Mouse (Mus musculus) ZHBTc4 (cell line): ENCODE data around the gene Dpep2nb.

Experiments used
- DNase-seq: peaks from one replicate; pipeline ENCODE4 v3.0.0-alpha.2; 2011; ENCODE audit warnings: low read depth, low spot score

The Dpep2nb gene

GRCm38 (mm10) chr8:105961536-105961935 lies 44.2 kb downstream of the Dpep2nb start:
- DNase-seq, result no peak

GRCm38 (mm10) chr8:105961101-105961500 lies 44.7 kb downstream of the Dpep2nb start:
- peak; percentile 72 for DNase-seq

DNA sequence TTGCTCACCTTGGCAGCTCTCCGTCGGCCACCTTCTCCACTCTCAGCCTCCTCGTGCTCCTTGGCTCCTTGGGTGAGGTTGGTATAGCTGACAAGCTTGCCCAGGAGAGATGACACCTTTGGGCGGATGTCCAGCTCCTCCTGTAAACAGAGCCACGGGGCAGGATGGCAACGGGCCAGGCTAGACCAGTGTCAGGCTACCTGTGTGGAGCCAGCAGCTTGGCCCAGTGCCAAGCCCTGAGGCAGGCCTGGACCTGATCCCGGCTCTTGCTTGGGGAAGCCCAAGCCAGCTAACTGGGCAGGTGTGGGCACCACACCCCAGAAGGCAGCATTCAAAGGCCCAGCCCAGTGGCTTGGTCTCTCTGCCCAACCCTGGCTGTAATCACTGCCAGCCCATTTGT lies 46.4 kb downstream of the Dpep2nb start:
- DNase-seq, result no peak

- no peak for DNase-seq
These were observed 48.0 kb downstream of the Dpep2nb start for GRCm38 (mm10) chr8:105957813-105958212.

DNA sequence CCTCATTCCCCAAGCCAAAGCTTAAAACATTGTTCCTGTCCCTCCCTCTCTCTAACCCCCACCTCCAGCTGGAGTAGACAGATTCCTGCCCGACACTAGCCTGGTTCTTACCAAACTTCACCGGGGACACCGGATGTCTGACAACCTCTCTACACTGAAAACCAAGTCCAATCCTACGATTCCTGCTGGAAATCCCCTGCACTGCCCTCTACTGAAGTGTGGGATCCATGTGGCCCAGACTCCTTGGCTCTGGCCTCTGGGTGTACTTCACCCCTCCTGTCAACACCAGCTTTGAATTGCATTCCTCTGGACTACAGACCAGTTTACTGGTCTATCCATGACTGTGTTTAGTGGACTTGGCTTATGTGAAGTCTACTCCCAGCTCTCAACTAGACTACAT lies 49.2 kb downstream of the Dpep2nb start:
- no peak for DNase-seq

DNA sequence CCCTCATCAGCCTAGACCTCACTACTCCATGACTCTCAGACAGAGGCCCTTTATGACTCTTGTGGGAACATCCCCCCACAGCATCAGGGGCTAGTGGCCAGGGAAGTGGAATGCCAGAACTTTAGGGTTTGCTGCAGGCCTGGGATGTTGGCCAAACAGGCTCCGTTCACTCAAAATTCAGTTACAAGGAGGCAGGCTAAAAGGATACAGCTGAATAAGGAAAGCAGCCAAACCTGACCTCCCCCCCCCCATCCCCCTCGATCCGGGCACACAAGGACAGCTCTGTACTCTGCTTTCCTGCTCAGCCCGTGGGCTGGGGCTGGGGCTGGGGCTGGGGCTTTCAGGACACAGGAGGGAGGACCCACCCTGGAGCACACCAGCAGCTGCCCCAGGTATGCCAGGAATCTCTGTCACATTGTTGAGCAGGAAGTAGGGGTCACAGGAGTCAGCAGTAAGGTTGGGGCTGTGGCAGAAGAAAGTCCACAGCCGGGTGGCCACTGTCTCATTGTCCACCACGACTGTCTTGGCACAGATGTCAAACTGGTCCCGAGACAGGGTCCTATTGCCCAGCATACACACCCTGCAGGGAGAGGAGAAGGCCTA lies 54.6 kb downstream of the Dpep2nb start:
- DNase-seq, result peak; percentile 50

DNA sequence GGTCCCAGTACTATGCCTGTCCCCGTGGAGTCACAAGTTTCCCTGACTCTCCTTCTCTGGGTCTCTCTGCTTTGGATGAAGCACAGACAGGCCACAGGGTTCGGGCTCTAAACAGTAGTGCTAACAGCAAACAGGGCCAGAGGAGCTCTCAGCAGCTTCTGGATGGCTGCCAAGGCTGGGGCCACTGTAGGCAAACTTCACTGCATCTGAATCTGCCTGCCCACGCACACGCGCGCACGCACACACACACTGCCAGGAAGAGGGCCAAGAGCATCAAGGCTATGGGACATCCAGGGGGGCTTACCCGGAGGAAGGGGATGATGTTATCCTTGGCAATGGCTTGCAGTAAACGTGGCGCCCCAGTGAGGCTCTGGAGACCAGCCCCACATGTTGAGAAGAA lies 56.4 kb downstream of the Dpep2nb start:
- DNase-seq, result no peak
